Mouse (Mus musculus): ENCODE measurements at regions not wholly inside any gene's neighbourhood (a gene's known extent, or its start where the extent isn't known, plus 50 kb on each side); places are given as distances from the start of the nearest gene placed in this dataset.
"Not testable (repeated sequence)": the region's sequence is repeated elsewhere in the genome, so short reads cannot be mapped to it uniquely, and the experiment has no call there.

- DNase-seq: no peak
These were observed 96.9 kb downstream of the Vcpkmt start for GRCm38 (mm10) chr12:69485652-69486651.

GRCm38 (mm10) chr12:69481420-69481819, 101.4 kb downstream of the Vcpkmt start:
- DNase-seq: no peak

- no peak for DNase-seq
These were observed 104.4 kb upstream of the Gm9887 start for GRCm38 (mm10) chr12:69476631-69477091.

- no peak for DNase-seq
These were observed 103.9 kb upstream of the Gm9887 start for GRCm38 (mm10) chr12:69476131-69476530.

GRCm38 (mm10) chr12:69474916-69475661, 102.8 kb upstream of the Gm9887 start:
- DNase-seq: no peak

GRCm38 (mm10) chr12:69474141-69474915, 102.1 kb upstream of the Gm9887 start:
- no peak for DNase-seq

GRCm38 (mm10) chr12:69473379-69474057, 101.3 kb upstream of the Gm9887 start:
- no peak for DNase-seq

GRCm38 (mm10) chr12:69472912-69473311, 100.7 kb upstream of the Gm9887 start:
- DNase-seq: no peak

GRCm38 (mm10) chr12:69471876-69472275, 99.6 kb upstream of the Gm9887 start:
- no peak for DNase-seq

- no peak for DNase-seq
These were observed 96.7 kb upstream of the Gm9887 start for GRCm38 (mm10) chr12:69469004-69469403.

- DNase-seq: no peak
These were observed 95.1 kb upstream of the Gm9887 start for GRCm38 (mm10) chr12:69467363-69467762.

GRCm38 (mm10) chr12:69464906-69465305, 92.6 kb upstream of the Gm9887 start:
- no peak for DNase-seq

GRCm38 (mm10) chr12:69463327-69463726, 91.1 kb upstream of the Gm9887 start:
- not testable (repeated sequence) for DNase-seq

- DNase-seq: peak in 1 of 2 experiments; percentile 12
These were observed 89.9 kb upstream of the Gm9887 start for GRCm38 (mm10) chr12:69461888-69462840.

GRCm38 (mm10) chr12:69460552-69461079, 88.4 kb upstream of the Gm9887 start:
- DNase-seq: no peak

GRCm38 (mm10) chr12:69458170-69458841, 86.0 kb upstream of the Gm9887 start:
- DNase-seq: no peak

- peak in 1 of 2 experiments; percentile 47 for DNase-seq
These were observed 84.5 kb upstream of the Gm9887 start for GRCm38 (mm10) chr12:69456746-69457145.

GRCm38 (mm10) chr12:69456116-69456515, 83.9 kb upstream of the Gm9887 start:
- DNase-seq: no peak

- DNase-seq: no peak
These were observed 83.3 kb upstream of the Gm9887 start for GRCm38 (mm10) chr12:69455566-69455965.

- no peak for DNase-seq
These were observed 81.3 kb upstream of the Gm9887 start for GRCm38 (mm10) chr12:69453544-69453943.

All from layer of hippocampus, postnatal 36 days (tissue).